Mouse (Mus musculus) urinary bladder, postnatal 36 days (tissue): ENCODE data around the gene Zfp385b.
A peak's percentile ranks its signal among the peaks of the same experiment; 100 is the strongest.

Experiments used
- DNase-seq, 2 experiments: peaks; one replicate each; pipeline ENCODE4 v3.0.0; 2022; ENCODE audit warnings: low spot score in 2 of 2, mixed read lengths in 1 of 2

The Zfp385b gene

DNA sequence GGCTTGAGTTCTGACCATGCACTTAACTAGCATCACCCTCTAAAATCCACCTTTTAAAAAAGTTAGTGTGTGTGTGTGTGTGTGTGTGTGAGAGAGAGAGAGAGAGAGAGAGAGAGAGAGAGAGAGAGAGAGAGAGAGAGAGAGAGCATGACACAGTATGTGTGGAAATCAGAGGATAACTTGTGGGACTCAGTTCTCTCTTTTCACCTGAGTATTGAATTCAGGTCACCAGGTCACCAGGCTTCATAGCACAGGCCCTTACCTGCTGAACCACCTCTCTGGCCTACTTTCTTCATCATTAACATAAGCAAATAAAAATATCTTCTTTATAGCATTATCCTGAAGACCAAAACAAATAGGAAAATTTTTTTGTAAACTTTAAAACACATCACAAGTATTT is at the start of gene Zfp385b:
Gene Zfp385b (minus strand): TSS at position 101 of the 400 bp plus-strand sequence.
- no peak for DNase-seq

DNA sequence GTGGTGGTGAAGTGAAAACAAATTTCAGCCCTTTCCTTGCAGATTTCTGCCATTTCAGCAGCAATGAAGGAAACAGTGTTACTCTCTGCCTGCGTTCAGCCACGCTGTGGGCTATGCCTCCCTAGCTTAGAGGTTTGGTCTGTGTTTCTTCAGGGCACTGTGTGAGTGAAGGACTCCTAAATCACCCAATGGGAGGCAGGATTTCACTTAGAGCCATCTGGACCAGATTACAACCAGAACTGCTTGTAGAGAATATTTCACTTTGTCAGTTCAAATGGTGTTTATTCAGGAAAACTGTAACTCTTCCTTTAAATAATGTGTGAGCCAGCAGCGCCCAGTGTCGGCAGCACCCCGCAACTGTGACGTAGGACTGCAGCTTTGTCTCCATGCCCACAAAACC is 44.5 kb upstream of the Zfp385b start:
- no peak for DNase-seq

DNA sequence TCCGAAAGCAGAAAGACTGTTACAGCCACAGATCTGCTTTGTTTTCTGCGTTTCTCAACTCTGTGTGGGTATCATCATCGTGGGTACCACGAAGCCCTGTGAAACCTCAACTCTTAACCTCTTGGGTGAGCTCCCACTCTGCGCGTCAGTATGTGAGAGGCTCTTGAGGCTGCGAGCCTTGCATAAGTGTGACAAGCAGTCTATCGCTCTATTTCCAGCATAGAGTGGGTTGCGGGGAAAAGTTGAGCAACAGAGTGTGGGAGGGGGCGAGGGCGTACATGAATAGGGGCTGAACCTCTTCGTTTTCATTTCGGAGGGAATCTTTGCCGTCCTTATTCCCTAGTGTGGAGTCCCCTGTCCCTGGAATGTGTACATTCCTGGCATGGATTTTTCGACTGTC is 44.1 kb upstream of the Zfp385b start:
- peak in 1 of 2 experiments; percentile 10 for DNase-seq

DNA sequence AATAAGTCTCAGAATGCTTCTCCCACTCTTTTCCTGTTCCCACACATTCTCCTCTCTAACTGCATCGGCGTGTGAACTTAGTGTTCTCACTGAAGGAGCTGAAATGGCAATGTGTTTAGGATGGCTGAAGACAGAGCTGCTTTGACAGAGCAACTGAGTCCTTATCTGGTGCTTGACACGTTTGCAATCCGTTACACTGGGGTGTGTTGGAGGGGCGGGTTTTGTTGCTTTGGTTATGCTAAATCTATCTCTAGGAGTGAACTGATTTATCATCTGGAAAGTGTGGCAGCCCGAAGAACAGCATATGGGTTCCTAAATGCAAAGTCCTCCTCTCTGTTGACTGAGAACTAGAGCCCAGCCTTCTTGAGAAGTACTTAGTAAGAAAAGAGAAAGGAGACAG is 22.0 kb upstream of the Zfp385b start:
- DNase-seq, result no peak

DNA sequence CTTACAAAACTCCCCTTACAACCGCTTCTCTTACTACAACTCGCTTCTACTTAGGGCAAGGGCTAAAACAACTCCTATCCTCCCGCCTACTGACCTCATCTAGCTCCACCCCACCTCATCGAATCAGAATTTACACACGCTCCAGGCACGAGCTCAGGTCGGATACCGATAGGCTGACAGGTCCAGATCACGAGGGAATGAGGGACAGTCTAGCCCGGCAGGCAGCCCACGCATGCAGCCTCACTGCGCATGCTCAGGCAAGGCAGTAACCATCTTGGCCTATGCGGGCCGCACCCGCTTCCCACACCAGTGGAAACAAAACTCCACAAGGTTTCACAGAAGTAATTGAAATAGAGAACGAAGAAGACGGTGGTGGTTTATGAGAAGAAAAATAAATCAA is 20.1 kb upstream of the Zfp385b start:
- no peak for DNase-seq

DNA sequence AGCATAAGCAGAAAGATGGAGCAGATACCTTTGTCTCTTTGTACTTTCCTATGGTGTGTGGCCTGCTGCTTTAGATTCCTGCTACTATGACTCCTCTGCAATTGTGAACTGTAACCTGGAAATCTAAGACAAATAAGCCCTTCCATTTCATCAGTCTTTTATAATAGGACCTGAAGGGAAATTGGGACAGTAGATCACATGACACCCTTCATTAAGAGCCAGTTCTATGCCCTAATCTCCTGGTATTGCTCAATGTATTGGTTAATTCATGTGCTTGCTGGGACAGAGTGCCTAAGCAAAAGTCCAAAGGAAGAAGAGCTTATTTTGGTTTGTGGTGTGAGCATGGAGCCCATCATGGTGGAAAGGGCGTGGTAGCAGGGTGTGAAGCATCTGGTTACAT is 19.2 kb upstream of the Zfp385b start:
- no peak for DNase-seq

DNA sequence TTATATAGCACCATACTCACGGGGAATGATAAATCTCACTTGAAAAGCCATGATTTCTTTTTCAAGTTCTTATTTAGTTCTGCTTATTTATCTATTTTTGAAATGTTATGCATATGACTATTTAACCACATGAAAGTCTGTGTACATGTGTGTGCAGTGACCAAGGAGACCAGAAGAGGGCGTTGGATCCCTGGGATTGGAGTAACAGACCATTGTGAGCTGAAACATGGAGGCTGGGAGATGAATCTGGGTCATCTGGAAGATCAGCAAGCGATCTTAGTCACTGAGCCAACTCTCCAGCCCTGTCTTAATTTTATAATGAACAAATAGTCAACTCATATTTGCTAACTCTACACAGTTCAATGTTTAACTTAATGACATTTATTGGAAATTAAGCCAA is 16.3 kb upstream of the Zfp385b start:
- DNase-seq, result no peak

DNA sequence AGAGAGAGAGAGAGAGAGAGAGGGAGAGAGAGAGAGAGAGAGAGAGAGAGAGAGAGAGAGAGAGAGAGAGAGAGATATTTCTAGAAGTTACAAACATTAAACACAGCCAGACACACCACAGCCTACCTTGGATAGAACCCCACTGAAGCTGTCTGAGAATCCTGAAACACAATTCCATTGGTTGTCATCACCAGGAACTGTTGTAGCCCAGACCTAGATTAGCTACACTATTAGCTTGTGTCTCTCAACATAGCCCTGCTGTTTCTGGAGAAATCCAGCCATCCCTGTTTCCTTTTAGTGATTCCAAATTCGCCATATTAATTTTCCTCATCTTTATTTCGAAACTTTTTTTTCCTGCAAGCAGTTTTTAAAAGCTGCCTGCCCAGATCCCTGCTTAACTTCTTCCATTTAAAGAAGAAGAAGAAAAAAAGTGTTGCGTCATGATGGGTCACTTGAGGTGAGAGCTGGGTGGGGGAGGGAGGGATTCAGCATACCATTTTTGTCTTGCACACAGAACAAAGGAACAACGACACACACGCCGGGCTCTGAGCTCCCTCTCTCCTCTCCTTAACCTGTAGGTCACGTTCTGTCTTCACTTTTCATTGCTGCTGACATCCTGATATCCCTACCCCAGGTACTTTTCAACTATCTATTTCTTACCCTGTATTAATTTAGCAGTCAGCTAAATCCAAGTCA is 6.8 kb upstream of the Zfp385b start:
- no peak for DNase-seq

DNA sequence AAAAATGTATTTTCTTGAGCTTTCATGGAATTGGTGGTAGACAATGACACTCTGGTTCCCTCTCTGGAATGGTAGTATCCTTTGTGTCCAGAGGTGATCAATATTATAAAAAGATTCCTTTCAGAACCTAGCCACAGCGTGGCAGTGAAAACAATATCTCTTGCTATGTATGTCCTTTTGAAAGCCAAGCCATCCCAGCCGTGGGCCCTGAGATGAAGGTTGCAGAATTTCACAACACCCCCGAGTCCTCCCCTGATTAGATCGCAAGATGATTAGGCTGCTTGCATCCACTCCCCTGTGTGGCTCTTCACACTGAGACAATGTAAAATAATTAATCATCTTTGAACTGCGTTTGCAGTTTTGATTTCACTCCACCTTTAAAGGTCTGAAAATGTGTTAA is 3.6 kb upstream of the Zfp385b start:
- DNase-seq, result no peak

DNA sequence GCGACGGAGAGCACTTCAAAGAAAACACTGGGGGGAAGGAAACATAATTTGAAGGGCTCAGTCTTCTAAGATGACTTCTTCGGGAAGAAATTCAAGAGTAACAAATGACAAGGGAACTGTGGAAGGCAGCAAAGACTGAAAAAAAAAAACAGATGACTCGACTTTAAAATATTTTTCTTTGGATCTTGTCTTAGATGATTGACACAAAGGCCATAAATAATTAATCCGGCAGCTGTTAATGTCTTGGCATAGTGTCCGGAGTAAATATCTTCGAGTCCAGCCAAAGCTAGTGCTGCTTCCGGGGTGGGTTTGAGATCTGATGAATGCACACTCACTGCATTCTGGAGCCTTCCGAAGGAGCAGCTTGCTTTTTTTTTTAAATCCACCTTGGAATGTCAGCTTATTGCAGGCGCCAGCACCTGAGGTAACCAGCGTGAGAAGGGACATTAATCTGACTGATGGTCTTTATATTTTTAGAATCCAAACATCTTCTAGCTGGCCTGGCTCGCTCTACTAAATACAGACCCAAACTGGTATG is 2.0 kb downstream of the Zfp385b start:
- DNase-seq, result no peak

DNA sequence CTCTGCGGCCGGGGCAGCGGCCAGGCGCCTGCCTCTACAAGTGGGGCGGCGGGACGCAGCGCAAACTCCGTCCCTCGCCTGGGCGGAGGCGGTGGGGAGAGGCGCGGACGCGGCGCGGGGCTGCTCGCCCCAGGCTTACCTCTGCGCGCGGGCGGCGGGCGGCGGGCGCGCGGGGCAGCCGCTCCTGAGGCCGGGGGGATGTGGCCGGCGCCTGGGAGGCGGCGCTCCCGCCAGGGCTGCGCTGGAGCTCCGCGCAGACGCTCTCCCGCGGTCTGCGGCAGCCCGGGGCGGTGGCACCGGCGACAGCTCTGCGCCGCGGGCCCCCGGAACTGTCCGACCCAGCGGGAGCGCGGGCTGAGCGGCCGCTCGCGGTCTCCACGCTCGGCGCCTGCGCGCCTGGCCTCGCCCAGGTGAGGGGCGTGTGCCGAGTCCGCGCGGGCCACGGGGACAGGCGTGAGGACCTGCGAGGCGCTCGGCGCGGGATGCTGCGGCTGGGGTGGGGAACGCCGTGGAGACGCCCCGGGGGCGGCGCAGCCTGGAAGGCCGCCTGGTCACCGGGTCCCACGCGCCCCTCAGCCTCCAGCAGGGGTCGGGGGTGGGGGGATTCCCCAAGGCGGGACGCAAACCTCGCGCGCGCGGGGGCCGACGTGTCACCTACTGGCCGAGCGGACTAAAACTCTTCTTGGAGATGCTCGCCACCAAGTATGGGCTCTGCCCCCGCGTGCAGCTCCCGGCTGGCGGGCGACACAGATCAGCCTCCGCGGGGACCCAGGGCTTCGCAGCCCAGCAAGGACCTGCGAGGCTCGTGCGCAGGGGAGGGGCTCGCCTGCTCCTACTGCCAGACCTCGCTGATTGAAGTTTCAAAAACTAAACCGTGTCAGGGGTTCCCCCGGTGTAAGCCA is 2.8 kb downstream of the Zfp385b start:
- peak in 1 of 2 experiments; percentile 4 for DNase-seq

DNA sequence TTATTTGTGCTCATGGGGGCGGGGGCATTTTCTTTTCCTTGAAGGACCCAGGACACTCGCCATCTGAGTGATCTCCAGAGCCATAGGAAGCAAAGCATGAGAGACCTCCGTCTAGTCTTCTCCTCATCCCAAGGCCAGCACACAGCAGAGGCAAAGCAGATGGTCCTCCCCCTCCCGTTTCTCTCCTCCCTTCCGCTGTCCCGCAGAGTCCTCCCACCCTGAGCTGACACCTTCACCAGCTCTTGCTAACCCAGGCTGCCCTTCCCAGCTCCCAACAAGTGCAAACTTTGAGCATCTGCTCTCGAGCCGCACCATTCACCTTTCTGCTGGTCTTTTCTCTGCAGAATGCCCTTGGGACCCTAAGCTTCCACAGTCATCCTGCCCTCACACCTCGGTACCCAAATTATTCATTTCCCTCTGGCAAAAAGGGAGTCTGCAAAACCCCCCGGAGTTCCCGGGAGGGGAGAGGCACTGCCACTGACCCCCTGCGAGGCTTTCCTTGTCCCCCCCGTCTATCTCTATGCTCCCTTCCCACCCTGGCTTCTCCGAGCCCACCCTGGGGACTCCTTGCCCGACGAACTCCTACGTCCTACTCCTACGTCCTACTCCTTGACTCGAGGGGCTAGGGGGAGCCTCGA is 3.5 kb downstream of the Zfp385b start:
- no peak for DNase-seq

DNA sequence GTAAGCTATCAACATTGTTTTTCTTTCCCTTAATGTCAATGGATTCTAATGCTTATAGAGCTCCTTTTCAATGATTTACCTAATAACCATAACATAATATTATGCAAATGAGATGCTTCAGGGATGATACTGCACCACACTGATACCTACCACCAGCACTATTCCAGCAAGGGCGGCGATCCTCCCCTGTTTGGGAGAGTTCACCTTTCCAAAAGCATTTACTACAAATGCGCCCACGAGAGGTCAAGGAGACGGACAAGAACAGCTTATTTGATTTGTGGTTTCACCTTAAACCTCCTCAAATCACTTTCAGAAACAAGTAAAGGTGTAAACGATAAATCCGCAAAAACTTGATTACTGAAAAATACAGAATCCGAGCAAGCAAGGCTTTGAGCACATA is 4.5 kb downstream of the Zfp385b start:
- DNase-seq, result no peak

DNA sequence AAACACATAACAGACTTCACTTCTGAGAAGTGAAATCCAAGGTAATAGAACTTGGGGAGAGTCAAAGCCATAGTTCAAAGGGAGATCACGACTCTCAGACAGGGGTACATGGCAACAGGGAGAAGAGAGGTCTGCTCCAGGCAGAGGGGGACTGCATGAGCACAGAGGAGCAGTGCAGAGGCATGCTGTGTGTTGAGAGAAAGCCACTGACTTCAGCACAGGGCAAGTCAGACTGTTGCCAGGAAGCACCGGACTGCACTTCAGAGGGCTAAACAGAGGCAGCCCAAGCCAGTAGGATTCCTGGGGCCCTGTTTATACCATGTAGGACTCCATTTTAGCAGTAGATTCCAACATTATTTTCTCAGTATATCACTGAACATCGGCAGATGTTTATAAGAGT is 6.4 kb downstream of the Zfp385b start:
- no peak for DNase-seq

DNA sequence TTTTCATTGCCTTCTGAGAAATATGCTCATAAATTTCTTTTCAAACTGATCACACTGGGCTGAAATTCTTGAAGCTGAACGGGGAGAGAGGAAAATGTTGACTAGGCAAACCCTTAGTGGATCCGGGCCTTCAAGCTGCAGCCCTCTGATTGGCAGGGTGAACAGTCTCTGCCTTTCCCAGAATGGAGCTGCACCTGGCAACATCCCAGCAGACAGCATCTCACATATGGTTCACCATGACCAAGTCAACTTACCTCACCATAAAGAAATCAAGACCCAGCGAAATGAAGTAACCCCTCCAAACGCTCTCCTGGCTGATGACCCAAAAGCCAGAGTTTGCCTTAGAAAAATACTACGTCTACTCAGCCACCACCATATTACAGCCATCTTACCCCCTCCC is 8.7 kb downstream of the Zfp385b start:
- DNase-seq, result no peak

DNA sequence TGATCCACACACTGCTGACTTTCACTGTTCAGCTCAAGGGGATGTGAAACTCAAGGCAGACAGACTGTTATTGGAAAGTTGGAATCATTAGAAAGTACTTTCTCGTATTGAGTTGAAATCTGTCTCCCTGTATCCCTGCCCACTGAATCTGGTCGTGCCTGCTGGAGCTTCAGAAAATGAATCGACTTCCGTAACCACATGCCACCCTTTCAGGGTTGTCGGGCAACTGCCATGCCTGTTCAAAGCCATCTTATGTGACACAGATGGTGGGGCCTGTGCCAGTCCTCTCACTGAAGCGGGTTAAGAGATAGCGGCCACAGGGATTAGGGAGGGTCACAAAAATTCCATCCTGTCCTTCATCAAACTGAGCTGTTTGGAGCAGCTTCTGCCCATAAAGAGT is 14.7 kb downstream of the Zfp385b start:
- DNase-seq, result no peak

DNA sequence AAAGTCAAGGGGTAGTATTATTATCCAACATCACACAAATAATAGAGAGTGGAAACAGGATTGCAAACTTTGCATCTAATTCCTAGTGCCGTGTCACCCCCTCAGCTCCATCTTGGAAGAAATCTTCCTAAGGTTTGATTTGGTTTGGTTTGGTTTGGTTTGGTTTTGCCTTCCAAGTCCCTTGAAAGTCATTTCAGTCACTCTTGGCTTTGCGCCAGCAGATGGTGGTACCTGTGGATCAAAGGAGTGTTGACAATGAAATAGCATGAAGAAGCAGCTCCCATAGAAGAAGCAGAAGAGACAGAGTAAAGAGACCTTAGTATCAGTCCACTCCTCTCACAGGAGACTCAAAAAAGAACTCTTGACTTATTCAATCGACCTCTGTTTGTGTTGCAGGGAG is 17.1 kb downstream of the Zfp385b start:
- DNase-seq, result no peak

DNA sequence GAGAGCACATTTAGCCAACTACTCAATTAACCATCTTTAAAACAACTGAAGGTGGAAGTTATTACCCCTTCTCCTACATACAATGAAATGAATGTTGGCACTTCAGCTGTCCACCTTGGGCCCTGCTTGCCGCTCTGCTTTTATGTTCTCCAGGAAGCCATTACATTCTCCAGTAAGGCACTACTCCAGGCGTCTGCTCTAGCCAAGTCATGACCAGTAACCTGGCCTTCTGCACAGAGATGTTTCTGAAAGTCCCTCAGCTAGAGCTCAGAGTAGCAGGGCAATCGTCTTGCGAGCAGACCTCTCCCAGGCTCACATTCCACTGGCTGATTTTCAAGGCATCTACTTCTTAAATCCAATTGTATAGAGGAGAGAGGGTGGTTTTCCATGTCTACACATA is 18.0 kb downstream of the Zfp385b start:
- DNase-seq, result no peak

DNA sequence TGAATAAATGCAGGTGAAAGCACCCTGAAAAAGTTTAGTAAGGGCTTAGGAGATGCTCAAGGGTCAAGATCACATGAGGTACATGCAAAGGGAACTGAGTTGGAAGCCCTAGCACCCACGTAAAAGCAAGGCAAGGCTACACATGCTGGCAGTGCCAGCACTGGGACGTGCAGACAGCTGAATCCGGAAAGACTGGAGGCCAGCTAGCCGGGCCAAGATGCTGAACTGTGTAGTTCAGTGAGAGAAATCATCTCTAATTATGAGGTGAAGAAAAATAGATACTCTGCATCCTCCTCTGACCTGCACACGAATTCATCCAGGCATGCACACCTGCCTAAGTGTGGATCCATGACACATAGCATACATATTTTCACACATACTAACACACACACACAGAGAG is 18.4 kb downstream of the Zfp385b start:
- no peak for DNase-seq

DNA sequence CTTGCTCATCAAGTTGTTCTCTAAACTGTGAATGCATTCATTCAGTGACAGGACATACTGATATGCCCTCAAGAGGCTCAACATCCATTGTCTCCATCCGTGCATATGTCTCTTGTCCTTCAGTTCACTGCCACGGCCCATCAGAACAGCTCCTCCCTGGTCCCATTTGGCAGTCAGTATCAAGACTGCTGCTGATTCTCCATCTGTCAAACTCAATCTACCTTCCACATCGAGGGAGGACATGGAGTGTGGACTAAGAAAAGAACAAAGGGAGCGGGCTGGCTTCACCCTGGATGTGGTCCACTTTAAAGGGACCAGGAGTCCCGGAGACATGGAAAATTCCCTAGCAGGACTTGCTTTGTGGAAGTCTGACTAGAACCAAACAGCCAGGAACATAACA is 22.2 kb downstream of the Zfp385b start:
- no peak for DNase-seq

DNA sequence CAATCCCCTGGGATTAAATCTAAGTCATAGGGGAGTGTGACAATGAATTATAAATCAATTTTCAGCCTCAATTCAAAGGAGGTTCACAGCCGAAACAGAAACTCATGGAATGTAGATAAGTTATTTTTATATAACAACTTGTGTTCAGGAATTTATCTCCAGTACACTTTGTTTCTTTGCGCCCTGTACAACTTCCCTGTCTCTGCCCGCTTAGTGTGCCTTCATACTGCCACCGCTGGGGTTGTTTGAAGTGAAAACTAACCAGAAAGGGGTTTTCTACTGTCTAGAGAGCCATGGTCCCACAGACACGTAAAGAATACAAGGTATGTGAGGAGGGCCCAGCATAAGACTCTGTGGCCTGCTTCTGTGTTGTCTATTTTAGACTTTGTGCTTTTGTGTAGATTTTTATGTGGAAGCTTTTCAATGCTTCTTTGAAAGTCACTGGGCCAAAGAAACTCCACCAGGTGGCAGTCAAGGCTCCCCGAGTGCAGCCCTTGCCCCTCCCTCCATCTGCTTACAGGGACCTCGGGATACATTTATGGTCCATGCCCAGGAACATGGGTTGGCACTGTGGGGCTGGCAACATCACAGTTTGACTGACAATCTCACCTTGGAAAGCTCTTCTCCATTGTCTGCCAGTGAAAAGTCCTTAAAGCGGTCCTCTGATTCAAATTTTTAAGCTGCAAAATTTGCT is 23.4 kb downstream of the Zfp385b start:
- no peak for DNase-seq

DNA sequence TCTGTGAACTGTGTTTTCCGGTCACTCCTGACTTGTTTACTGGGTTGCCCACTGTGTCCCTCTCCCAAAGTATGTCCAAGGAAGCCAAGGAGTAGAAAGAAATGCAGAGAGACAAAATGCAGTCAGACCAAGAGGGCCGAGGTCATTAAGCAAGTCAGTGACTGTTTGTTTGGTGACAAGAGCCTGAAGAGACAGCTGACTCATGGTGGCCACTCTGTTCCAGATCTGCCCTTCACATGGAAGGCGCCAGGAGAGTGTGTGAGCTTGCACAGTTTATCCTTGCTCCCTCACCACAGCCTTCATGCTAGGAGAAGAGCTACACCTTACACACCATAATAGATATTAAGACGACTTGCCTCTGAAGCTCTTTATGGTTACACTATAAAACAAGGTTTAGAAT is 28.6 kb downstream of the Zfp385b start:
- DNase-seq, result no peak
